Mouse (Mus musculus) CD8-positive naive resting alpha-beta T cell, adult 2 months (primary cell): ENCODE measurements at regions not wholly inside any gene's neighbourhood (a gene's known extent, or its start where the extent isn't known, plus 50 kb on each side); places are given as distances from the start of the nearest gene placed in this dataset.
"Not testable (repeated sequence)": the region's sequence is repeated elsewhere in the genome, so short reads cannot be mapped to it uniquely, and the experiment has no call there.

Experiments used
- DNase-seq, 2 experiments: peaks; one replicate each; pipeline ENCODE4 v3.0.0; 2022; ENCODE audit warnings: low read depth in 2 of 2, low spot score in 2 of 2

GRCm38 (mm10) chr17:13549975-13550895, 195.9 kb downstream of the Tcp10c start:
- DNase-seq = no peak

- DNase-seq = not testable (repeated sequence)
Measured at GRCm38 (mm10) chr17:13550896-13551267, 196.5 kb downstream of the Tcp10c start.

- not testable (repeated sequence) for DNase-seq
Measured at GRCm38 (mm10) chr17:13551693-13552404, 197.5 kb downstream of the Tcp10c start.

- not testable (repeated sequence) for DNase-seq
Measured at GRCm38 (mm10) chr17:13552840-13553239, 198.5 kb downstream of the Tcp10c start.

- not testable (repeated sequence) for DNase-seq
Measured at GRCm38 (mm10) chr17:13555311-13556059, 201.1 kb downstream of the Tcp10c start.

GRCm38 (mm10) chr17:13556060-13556660, 201.8 kb downstream of the Tcp10c start:
- DNase-seq = not testable (repeated sequence)

GRCm38 (mm10) chr17:13558863-13559262, 201.5 kb upstream of the Afdn start:
- no peak for DNase-seq

GRCm38 (mm10) chr17:13561342-13561741, 199.0 kb upstream of the Afdn start:
- no peak for DNase-seq

- no peak for DNase-seq
Measured at GRCm38 (mm10) chr17:13562974-13563373, 197.4 kb upstream of the Afdn start.

- DNase-seq = no peak
Measured at GRCm38 (mm10) chr17:13564800-13565199, 195.5 kb upstream of the Afdn start.

GRCm38 (mm10) chr17:13566680-13567079, 193.7 kb upstream of the Afdn start:
- DNase-seq = no peak

- no peak for DNase-seq
Measured at GRCm38 (mm10) chr17:13567183-13567582, 193.2 kb upstream of the Afdn start.

- DNase-seq = no peak
Measured at GRCm38 (mm10) chr17:13570796-13571195, 189.5 kb upstream of the Afdn start.

GRCm38 (mm10) chr17:13572204-13572833, 188.0 kb upstream of the Afdn start:
- no peak for DNase-seq

GRCm38 (mm10) chr17:13573036-13573435, 187.3 kb upstream of the Afdn start:
- DNase-seq = no peak

GRCm38 (mm10) chr17:13574122-13574521, 186.2 kb upstream of the Afdn start:
- no peak for DNase-seq

- no peak for DNase-seq
Measured at GRCm38 (mm10) chr17:13574682-13575444, 185.5 kb upstream of the Afdn start.

GRCm38 (mm10) chr17:13577798-13578197, 182.5 kb upstream of the Afdn start:
- no peak for DNase-seq

GRCm38 (mm10) chr17:13581214-13581920, 179.0 kb upstream of the Afdn start:
- DNase-seq = no peak
